18 mouse cellular contexts compared by ENCODE assay signal in the genomic region with DNA sequence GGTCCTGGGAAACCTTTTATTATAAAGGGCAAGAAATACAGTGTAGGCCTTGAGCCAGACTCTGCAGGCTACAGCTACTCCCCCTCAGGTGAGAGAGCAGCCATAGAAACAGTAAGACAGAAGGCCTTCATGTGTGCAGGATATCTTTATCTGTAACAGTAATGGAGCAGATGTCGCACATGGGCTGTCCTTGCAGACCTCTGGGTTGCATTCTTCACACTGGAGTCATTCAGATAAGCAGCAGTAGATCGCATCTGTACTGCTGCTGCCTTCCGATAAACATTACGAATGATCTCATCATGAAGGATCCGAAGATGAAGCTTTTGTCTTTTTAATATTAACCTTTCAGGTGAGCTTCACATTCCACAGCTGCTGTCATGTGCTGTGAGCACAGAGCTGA. TPM values are rescaled to one million over a fixed set of nuclear protein-coding genes. Genes with fewer than 3 reads are reported as not detected.
DNase-seq lines count a peak whose midpoint lies in the region; ATAC-seq and TF ChIP-seq lines count a peak whose summit lies in the region.
"Had no signal": no experiment of that assay in that cellular context is flagged by ENCODE, and none has a peak within 500 bp of the region (broad histone marks: within the 10 kb centered on the region; RNA-seq: fewer than 3 reads in every experiment).

No protein-coding gene starts in this region.

- peak; percentile 98 for ATAC-seq in G1E (ENCODE audit: extremely low read depth, insufficient number of reproducible peaks, low FRiP score, poor library complexity, severe bottlenecking)
- ATAC-seq in liver, embryonic 12.5 days: peak; percentile 93
- peak; percentile 92 for ATAC-seq in megakaryocyte progenitor cell, adult 5-6 weeks (replicated peaks; ENCODE audit: poor library complexity)
- ATAC-seq in intestine, postnatal 0 days: no peak

- H3K4me3 ChIP-seq in G1E (ENCODE audit: low read depth, low read length): peak overlapping the region; percentile 33; the same call in 1 of the 2 replicates
- H3K4me3 ChIP-seq in liver, embryonic 12.5 days: no peak overlapping the region
- H3K4me3 ChIP-seq in intestine, postnatal 0 days (ENCODE audit: low read depth, low read length): no peak overlapping the region
- H3K4me3 ChIP-seq: embryonic facial prominence, embryonic 10.5 days; heart, adult 2 months; heart, embryonic 13.5 days; hindbrain, embryonic 12.5 days; limb, embryonic 15.5 days; midbrain, embryonic 12.5 days had no signal

- WGBS in liver, embryonic 12.5 days (ENCODE audit: insufficient replicate concordance): 35% methylated on average over 5 of the region's 5 CpGs
- 85% methylated on average over 5 of the region's 5 CpGs for WGBS in intestine, postnatal 0 days

- no peak for TF ChIP-seq CTCF in G1E (IDR thresholded peaks at IDR 0.05; ENCODE audit: low read depth, low read length)
- TF ChIP-seq CTCF in intestine, postnatal 0 days (IDR thresholded peaks at IDR 0.05; ENCODE audit: low read depth): no peak

- no peaks in the 10 kb centered on the region for H3K27me3 ChIP-seq in G1E (ENCODE audit: insufficient read depth, low read length)
- H3K27me3 ChIP-seq in liver, embryonic 12.5 days (replicated peaks): no peaks in the 10 kb centered on the region
- H3K27me3 ChIP-seq in intestine, postnatal 0 days (replicated peaks; ENCODE audit: control insufficient read depth, insufficient read depth, low read length): no peaks in the 10 kb centered on the region
- H3K27me3 ChIP-seq: heart, embryonic 13.5 days; hindbrain, embryonic 12.5 days; limb, embryonic 15.5 days; midbrain, embryonic 12.5 days had no signal

- peaks cover 9% of the 10 kb centered on the region for H3K9me3 ChIP-seq in G1E (replicated peaks)
- H3K9me3 ChIP-seq in liver, embryonic 12.5 days (replicated peaks): 0 out of 2 replicates have a peak, but pooled peaks cover 4% of the 10 kb centered on the region
- no peaks in the 10 kb centered on the region for H3K9me3 ChIP-seq in intestine, postnatal 0 days (ENCODE audit: control insufficient read depth)
- H3K9me3 ChIP-seq: embryonic facial prominence, embryonic 10.5 days; hindbrain, embryonic 12.5 days; limb, embryonic 15.5 days; midbrain, embryonic 12.5 days had no signal

- no peak overlapping the region for H3K9ac ChIP-seq in liver, embryonic 12.5 days
- H3K9ac ChIP-seq in intestine, postnatal 0 days (ENCODE audit: low read depth, low read length): no peak overlapping the region
- H3K9ac ChIP-seq: heart, embryonic 13.5 days; hindbrain, embryonic 12.5 days; limb, embryonic 15.5 days; midbrain, embryonic 12.5 days had no signal

- H3K27ac ChIP-seq in liver, embryonic 12.5 days: peak overlapping the region; percentile 69
- H3K27ac ChIP-seq in intestine, postnatal 0 days (ENCODE audit: low read depth, low read length): no peak overlapping the region
- H3K27ac ChIP-seq: embryonic facial prominence, embryonic 10.5 days; heart, adult 2 months; heart, embryonic 13.5 days; hindbrain, embryonic 12.5 days; limb, embryonic 15.5 days; midbrain, embryonic 12.5 days had no signal

- H3K4me1 ChIP-seq in G1E (ENCODE audit: insufficient read depth, low read depth, low read length): peaks cover 31% of the 10 kb centered on the region
- peaks cover 26% of the 10 kb centered on the region for H3K4me1 ChIP-seq in liver, embryonic 12.5 days
- no peaks in the 10 kb centered on the region for H3K4me1 ChIP-seq in intestine, postnatal 0 days (replicated peaks; ENCODE audit: control insufficient read depth, insufficient read depth, low read length)
- H3K4me1 ChIP-seq: embryonic facial prominence, embryonic 10.5 days; heart, embryonic 13.5 days; hindbrain, embryonic 12.5 days; limb, embryonic 15.5 days; midbrain, embryonic 12.5 days had no signal

- peak; percentile 16 for DNase-seq in G1E (ENCODE audit: low spot score)
- DNase-seq in c-Kit-positive CD71-positive TER-119-negative erythroid progenitor cells, embryonic 14.5 days (ENCODE audit: low read depth): peak; percentile 72
- no peak for DNase-seq in ovary, postnatal 14 days (ENCODE audit: low spot score)
- DNase-seq in kidney, adult 8-10 months: no peak
- DNase-seq: cerebellum, adult 9-11 months; gastrocnemius, postnatal 36 days; heart, adult 2 months; kidney, adult 18-20 months; kidney, postnatal 10 days; left cerebral cortex, postnatal 4 days had no signal

- peak overlapping the region; percentile 43 for H3K4me2 ChIP-seq in liver, embryonic 12.5 days
- H3K4me2 ChIP-seq in intestine, postnatal 0 days (replicated peaks; ENCODE audit: low read depth): no peak overlapping the region
- H3K4me2 ChIP-seq: heart, embryonic 13.5 days; hindbrain, embryonic 12.5 days; limb, embryonic 15.5 days; midbrain, embryonic 12.5 days had no signal

- peaks cover 61% of the 10 kb centered on the region for H3K36me3 ChIP-seq in G1E (replicated peaks)
- peaks cover 30% of the 10 kb centered on the region for H3K36me3 ChIP-seq in liver, embryonic 12.5 days
- H3K36me3 ChIP-seq in intestine, postnatal 0 days (ENCODE audit: control insufficient read depth, insufficient read depth): peaks cover 4% of the 10 kb centered on the region; the same call in 1 of the 2 replicates

RNA-seq across cellular contexts. Expression of gene Ahi1, which starts 17.1 kb away (rescaled TPM):
- 46.8 and 48.7 TPM in 2 replicates for total RNA-seq in G1E (2014; fragmentation: Nextera tagmentation)
- total RNA-seq in G1E (2017): 16.3 and 17.2 TPM in 2 replicates
- polyA plus RNA-seq in G1E (2012): 6.2 and 6.5 TPM in 2 replicates
- 6.1 and 6.2 TPM in 2 replicates for polyA plus RNA-seq in liver, embryonic 12.5 days (2016; fragmentation: Nextera tagmentation; extraction: Ambion mirVana)
- total RNA-seq in megakaryocyte progenitor cell, adult 5-6 weeks (2015): 6.5 and 7.6 TPM in 2 replicates
- 4.3 and 4.8 TPM in 2 replicates for total RNA-seq in megakaryocyte progenitor cell, adult 5-6 weeks (2017)
- polyA plus RNA-seq in intestine, postnatal 0 days (2015; fragmentation: Nextera tagmentation; extraction: Ambion mirVana): 3.6 and 4.2 TPM in 2 replicates

Comparison
In these comparisons a context has a peak if more than half of its experiments do, and no peak if none do; other contexts are left out.
1. DNase-seq: peak in G1E (single experiment) and c-Kit-positive CD71-positive TER-119-negative erythroid progenitor cells, embryonic 14.5 days (single experiment); none in ovary, postnatal 14 days (single experiment) and kidney, adult 8-10 months (0 of 2).